Mouse (Mus musculus) lung, postnatal 0 days (tissue): Measurements from ENCODE around the gene Ubap1l.

Experiments
- CTCF ChIP-seq: IDR thresholded peaks from 2 replicates; pipeline ENCODE4 v1.5.1; 2016; ENCODE audit warnings: antibody characterized with exemption, mild to moderate bottlenecking
- EP300 ChIP-seq: IDR thresholded peaks from 2 replicates; pipeline ENCODE4 v1.6.1; 2016; ENCODE audit warnings: antibody characterized with exemption, mild to moderate bottlenecking, control low read depth

DNA sequence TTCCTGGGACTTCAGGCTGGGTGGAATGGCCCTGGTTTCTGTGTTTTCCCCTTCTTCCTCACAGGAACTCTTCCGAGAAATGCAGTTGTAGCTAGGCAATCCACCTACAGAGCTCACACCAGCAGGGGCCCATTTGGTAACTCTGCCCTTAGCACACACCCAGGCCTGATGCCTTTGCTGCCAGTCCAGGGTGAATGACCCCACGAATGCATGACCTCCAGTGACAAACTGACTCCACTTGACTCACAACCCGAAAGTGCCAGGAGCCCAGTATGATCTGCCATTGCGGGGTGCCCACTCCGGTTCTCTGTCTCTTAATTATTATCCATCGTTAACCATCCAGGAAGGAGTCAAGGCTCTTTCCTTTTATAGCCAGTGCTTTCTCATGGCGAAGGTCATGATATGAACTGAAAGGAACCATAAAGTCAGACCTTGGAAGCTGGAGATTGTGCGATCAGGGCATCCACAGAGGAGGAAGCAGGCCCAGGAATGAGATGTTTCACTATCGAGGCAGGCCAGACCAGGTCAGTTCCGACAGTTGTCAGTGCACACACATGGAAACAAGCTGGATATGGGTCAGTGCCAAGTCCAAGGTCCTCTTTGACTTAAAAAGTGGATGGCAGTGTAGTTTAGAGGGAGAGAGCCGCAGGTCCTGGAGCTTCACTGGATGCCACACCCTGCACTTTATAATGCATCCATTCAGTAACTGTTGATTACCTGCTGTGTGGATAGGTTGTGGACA lies 62.1 kb downstream of the Ubap1l start, which contains the start of gene Slc51b:
- TF ChIP-seq CTCF (no peak), EP300 (no peak)
